Mouse (Mus musculus) left cerebral cortex, postnatal 36 days (tissue): Measurements from ENCODE around the gene Ushbp1. TPM values are rescaled to one million over a fixed set of nuclear protein-coding genes. Genes with fewer than 3 reads are reported as not detected.
"Not testable (repeated sequence)": the region's sequence is repeated elsewhere in the genome, so short reads cannot be mapped to it uniquely, and the experiment has no call there.

Experiments
- DNase-seq, 2 experiments: peaks; one replicate each; pipeline ENCODE4 v3.0.0; 2021 to 2022; ENCODE audit warnings: low spot score in 2 of 2, mixed read lengths in 1 of 2
- intact Hi-C: fragments of 180-260 bp; cut with DNase I; formaldehyde crosslinking; loops from one replicate; pipeline ENCODE4 v1.15.1; 2025
- total RNA-seq, 2 experiments: library from RNA; stranded (reverse); gene quantifications; 2 replicates each; pipeline ENCODE4 v1.2.3; 2021

The Ushbp1 gene
- total RNA-seq, result 1 to 10 TPM; 3.4 to 4.9 TPM

- DNase-seq, result no peak
- intact Hi-C loops, result loop anchor here (5.0 kb wide), 1 partner anchor 823 kb away; no protein-coding TSS in a partner anchor
Observed at GRCm38 (mm10) chr8:71395629-71396028, at the start of gene Ushbp1. TSS of gene Ushbp1 (minus strand) at chr8:71395802.

DNA sequence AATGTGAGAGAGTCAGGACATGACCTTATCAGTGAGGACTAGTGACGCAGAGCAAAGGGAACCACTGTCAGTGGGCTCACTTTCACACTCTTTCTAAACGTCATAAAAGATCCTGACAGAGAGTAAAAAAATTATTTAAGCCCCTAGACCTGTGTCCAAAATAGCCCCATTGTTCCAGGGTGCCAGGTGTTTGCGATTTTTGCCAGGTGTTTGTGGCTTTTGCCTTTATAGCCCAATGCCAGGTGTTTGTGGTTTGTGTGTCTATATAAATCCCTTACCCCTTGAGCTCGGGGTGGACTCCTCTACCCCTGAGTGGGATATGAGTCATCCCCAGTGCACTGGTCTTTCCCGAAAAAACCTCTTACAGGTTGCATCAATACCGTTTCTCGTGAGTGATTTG lies 49.5 kb upstream of the Ushbp1 start:
- intact Hi-C loops, result no loop called here
- DNase-seq, result no peak

DNA sequence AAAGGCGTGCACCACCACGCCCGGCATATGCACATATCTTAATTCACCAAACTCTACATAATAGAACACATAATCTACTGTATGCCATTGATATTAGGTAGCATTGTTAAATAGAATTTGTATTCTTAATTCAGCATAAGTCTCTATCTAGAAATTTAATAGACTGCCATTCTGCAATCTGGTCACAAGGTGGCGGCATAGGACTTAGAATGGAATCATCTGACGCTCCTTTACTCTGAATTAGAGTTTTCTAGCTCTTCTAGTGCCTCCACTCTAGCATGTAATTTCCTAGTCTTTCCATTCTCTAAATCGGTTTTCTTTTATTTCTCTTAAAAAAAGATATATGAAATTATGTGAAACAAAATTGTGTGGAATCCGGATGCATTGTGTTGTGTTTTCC lies 45.8 kb upstream of the Ushbp1 start:
- no peak for DNase-seq
- intact Hi-C loops, result loop anchor here (2.0 kb wide), 1 partner anchor 79 kb away; no protein-coding TSS in a partner anchor

GRCm38 (mm10) chr8:71437041-71437440 lies 41.4 kb upstream of the Ushbp1 start:
- no peak for DNase-seq
- intact Hi-C loops, result no loop called here

GRCm38 (mm10) chr8:71432935-71433334 lies 37.3 kb upstream of the Ushbp1 start:
- DNase-seq, intact Hi-C loops: not testable (repeated sequence)

DNA sequence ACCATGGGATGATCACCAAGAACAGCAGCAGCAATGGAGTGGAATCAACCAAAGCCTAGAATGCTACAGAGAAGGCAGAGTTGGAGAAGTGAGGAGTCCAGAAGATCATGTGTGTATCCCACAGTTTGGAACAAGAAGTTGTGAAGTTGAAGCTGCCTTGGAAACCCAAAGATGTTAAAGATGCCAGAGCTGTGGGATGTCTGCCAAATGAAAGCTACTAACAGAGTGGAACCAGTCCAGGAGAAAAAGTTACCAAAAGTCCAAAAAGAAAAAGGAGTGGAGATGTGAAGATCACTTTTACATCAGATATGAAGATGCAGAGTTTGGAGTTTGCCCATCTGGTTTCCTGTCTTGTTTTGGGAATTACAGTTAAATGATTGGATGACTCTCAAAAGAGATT lies 26.5 kb upstream of the Ushbp1 start:
- intact Hi-C loops, result no loop called here
- no peak for DNase-seq

GRCm38 (mm10) chr8:71411535-71412273 lies 16.1 kb upstream of the Ushbp1 start:
- intact Hi-C loops, result no loop called here
- no peak for DNase-seq

DNA sequence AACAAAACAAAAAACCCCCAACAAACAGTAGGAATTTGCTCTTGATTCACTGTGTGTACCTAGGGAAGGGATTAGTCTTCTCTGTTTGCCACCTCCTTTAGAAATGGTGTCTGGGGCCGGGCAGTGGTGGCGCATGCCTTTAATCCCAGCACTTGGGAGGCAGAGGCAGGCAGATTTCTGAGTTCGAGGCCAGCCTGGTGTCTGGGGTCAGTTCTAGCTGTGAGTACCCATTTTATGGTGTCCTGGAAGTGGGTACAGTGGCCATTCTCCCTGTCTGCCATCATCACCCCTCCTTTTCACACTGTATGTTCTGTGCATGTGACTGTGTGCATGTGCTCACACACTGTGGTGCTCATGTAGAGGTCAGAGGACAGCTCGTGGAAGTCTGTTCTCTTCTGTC lies 12.6 kb upstream of the Ushbp1 start:
- no peak for DNase-seq
- intact Hi-C loops, result no loop called here

DNA sequence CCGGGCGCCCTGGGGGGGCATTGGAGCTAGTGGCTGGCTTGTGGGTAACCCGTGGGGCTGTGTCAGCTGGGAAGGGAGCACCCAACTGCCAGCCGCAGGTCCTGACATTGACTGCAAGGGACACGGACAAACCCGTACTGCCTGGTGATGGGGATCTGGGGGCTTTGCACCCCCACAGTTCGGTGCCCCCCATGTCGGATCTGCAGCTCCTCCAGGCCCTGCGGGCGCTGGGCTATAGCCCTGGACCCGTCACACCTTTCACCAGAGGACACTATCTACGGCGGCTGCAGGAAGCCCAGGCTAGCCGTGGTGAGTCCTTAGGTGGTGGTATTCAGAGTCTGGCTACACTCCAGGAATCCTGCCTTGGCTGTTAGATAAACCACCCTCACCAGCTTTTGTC lies 11.8 kb upstream of the Ushbp1 start:
- no peak for DNase-seq
- intact Hi-C loops, result no loop called here

DNA sequence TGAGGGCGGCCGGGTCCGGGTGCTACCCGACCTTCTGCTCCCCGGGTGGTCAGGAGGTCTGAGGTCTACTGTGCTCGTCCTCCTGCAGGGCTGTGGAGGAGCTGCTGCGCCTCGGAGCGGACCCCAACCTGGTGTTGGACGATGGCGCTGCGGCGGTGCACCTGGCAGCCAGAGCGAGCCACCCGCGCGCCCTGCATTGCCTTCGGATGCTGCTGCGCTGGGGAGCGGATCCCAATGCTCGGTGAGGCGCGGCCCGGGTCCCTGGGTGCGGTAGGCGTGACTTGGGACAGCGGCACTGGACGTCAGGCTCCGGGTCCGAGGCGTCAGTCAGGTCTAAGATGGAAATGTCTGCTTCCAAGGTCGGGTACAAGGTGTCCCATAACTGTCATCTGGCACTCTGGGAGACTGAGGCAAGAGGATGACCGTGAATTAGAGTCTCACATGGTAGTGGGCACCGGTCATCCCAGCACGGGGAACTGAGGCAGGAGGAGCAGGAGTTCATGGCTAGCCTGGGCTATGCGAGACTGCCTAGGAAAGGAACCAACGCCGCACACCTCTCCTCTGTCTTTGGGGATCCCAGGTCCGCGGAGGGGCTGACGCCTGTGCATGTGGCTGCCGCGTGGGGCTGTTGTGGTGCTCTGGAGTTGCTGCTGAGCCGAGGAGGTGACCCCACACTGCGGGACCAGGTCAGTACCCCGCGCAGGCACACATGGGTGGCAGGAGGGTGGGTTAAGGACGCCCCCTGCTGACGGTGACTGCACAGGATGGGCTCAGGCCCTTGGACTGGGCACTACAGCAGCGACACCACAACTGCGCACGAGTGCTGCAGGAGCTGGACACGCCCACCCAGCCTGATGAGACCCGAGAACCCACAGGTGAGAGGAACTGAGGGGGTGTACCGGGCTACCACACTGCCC lies 10.8 kb upstream of the Ushbp1 start:
- intact Hi-C loops, result no loop called here
- no peak for DNase-seq

GRCm38 (mm10) chr8:71405401-71406098 lies 9.9 kb upstream of the Ushbp1 start, which contains the start of gene Ankle1:
TSS of gene Ankle1 (plus strand) at chr8:71406010.
- intact Hi-C loops, result no loop called here
- DNase-seq, result peak; percentile 90 to 91

GRCm38 (mm10) chr8:71404951-71405351 lies 9.3 kb upstream of the Ushbp1 start:
- DNase-seq, result no peak
- intact Hi-C loops, result no loop called here

- intact Hi-C loops, result no loop called here
- no peak for DNase-seq
Observed at GRCm38 (mm10) chr8:71404011-71404410, 8.4 kb upstream of the Ushbp1 start.

DNA sequence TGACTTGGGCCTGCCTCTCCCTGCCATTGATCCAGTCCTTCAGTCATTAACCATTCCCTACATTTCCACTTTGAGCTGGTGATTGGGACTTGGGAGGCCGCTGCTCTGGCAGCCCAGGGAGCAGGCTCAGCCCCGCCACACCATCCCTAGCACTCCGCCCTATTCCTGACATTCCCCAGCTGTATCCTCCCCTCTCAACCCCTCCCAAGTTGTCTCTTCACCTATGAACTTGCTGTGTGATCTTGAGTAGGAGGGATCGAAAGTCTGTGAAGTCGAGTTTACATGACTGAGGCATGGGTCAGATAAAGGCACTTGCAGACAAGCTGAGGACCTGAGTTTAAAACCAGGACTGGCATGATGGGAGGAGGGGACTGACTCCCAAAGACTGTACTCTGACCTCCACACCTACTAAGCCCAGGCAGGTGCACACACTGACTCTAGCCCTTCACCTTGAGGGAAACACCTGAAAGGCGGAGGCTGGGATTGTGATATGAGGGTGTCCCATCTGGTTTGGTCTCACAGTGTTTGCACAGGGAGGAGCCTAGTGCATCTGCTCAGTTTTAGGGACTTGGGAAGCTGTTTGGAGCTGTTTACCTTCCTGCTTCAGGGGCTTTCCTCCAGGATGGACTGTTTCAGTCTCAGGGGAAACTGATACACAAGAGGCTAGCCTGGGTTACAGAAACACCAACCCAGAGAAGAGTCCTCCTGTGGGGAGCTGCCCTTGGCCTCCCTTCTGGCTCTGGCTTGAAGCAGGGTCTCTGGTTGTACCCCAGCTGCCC lies 7.7 kb upstream of the Ushbp1 start:
- DNase-seq, result no peak
- intact Hi-C loops, result no loop called here

- DNase-seq, result no peak
- intact Hi-C loops, result no loop called here
Observed at GRCm38 (mm10) chr8:71402446-71402964, 6.9 kb upstream of the Ushbp1 start.

GRCm38 (mm10) chr8:71401454-71401853 lies 5.9 kb upstream of the Ushbp1 start:
- DNase-seq, result no peak
- intact Hi-C loops, result no loop called here

- intact Hi-C loops, result no loop called here
- DNase-seq, result no peak
Observed at GRCm38 (mm10) chr8:71400826-71401225, 5.2 kb upstream of the Ushbp1 start.

DNA sequence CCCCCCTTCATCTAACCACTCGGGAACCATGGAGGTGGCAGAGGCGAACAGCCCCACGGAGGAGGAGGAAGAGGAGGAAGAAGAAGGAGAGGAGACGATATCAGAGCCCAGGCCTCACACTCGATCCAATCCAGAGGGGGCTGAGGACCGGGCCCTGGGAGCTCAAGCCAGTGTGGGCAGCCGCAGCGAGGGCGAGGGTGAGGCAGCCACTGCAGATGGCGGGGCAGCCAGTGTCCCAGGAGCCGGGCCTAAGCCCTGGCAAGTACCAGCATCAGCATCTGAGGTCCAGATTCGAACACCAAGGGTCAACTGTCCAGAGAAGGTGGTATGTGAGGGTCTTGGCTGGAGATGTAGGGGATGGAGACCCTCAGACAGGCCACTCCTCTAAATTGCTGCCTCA lies 2.1 kb upstream of the Ushbp1 start:
- intact Hi-C loops, result loop anchor here (5.0 kb wide), 1 partner anchor 825 kb away; no protein-coding TSS in a partner anchor
- no peak for DNase-seq
